Mouse (Mus musculus): ENCODE data around the gene Supt3. TPM values are rescaled to one million over a fixed set of nuclear protein-coding genes. Genes with fewer than 3 reads are reported as not detected.

Gene Supt3
- polyA plus RNA-seq, 1 experiment from 2014 or later, result 23.7 TPM

DNA sequence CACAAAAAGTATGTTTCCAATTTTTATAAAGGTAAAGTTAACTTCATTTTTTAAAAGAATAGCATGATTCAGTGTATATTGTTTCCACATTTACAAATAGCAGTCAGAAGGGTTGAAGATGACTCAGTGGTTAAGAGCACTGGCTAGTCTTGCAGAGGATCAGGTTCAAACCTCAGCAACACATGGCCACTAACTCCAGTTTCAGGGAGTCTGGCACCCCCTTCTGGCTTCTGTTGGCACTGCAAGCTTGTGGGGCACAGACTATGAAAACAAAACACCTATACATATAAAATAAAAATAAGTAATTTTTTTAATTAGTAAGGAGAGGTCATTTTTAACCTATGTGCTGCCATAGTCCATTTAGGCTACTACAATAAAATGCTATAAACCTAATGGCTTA is 268.9 kb downstream of the Supt3 start:
- Histone ChIP-seq H3K27ac (replicated peaks in 1 of 2; ENCODE audit: control insufficient read depth in 1 of 2, insufficient read depth in 1 of 2, low read depth in 2 of 2, low read length in 2 of 2) (no peak overlapping the region), H3K27me3 (ENCODE audit: control insufficient read depth, insufficient read depth, low read length) (no peaks in the 10 kb centered on the region), H3K36me3 (ENCODE audit: control insufficient read depth, insufficient read depth, low read length) (no peaks in the 10 kb centered on the region), H3K4me1 (ENCODE audit: control insufficient read depth in 2 of 2, insufficient read depth in 2 of 2, low read length in 2 of 2) (no peaks in the 10 kb centered on the region), H3K4me3 (ENCODE audit: control insufficient read depth in 1 of 2, insufficient read depth in 1 of 2, low read depth in 1 of 2, low read length in 2 of 2) (no peak overlapping the region), H3K4me2 (ENCODE audit: low read length) (no peak overlapping the region), H3K9ac (ENCODE audit: low read length) (no peak overlapping the region), H3K9me3 (ENCODE audit: control insufficient read depth, low read length) (no peaks in the 10 kb centered on the region)
- no peak for ATAC-seq (ENCODE audit: insufficient number of reproducible peaks, insufficient read depth, low FRiP score, low read depth)

DNA sequence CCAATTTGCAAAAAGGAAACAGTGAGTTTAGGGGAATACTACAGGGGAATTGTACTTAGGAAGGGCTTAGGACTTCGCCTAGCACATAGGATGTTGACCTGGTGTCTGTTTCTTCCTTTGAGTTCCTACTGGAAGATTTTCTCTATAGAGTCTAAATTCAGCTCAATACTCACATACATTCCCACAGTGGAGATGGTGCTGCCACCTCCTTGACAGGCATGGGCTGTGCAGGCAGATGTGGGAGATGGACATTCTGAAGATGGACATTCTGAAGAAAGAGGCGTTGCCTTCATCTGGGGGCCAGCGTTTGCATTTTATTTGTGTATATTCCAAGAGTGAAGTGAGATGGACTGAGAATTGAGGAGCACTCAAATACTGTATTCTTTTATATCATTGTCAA is 269.6 kb downstream of the Supt3 start:
- H3K4me1 ChIP-seq (ENCODE audit: control insufficient read depth in 2 of 2, insufficient read depth in 2 of 2, low read length in 2 of 2), result no peaks in the 10 kb centered on the region
- 88% methylated on average over 3 of the region's 3 CpGs for WGBS

DNA sequence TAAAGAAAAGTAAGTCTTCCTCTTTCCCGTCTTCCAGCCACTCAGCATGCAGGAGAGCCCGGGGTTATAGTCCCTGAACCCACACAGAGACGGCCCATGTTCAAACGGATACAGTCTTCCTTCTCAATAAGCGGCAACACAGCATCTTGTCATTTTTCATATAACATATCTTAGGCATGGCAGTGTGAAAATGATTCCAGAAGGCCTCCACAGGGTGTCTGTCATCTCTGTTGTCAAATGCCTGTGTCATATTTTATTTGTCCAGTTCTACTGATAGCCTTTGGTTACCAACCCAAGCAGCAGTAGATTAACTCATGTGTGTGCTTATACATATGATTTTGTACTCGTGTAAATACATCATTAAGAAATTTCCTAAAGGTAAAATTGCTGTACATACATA is 270.3 kb downstream of the Supt3 start:
- Histone ChIP-seq H3K4me2 (ENCODE audit: low read length) (no peak overlapping the region), H3K36me3 (ENCODE audit: control insufficient read depth, insufficient read depth, low read length) (no peaks in the 10 kb centered on the region), H3K4me3 (ENCODE audit: control insufficient read depth in 1 of 2, insufficient read depth in 1 of 2, low read depth in 1 of 2, low read length in 2 of 2) (no peak overlapping the region), H3K9me3 (ENCODE audit: control insufficient read depth, low read length) (no peaks in the 10 kb centered on the region), H3K27me3 (ENCODE audit: control insufficient read depth, insufficient read depth, low read length) (no peaks in the 10 kb centered on the region), H3K9ac (ENCODE audit: low read length) (no peak overlapping the region), H3K27ac (replicated peaks in 1 of 2; ENCODE audit: control insufficient read depth in 1 of 2, insufficient read depth in 1 of 2, low read depth in 2 of 2, low read length in 2 of 2) (no peak overlapping the region), H3K4me1 (ENCODE audit: control insufficient read depth in 2 of 2, insufficient read depth in 2 of 2, low read length in 2 of 2) (no peaks in the 10 kb centered on the region)
- 91% methylated on average over 6 of the region's 6 CpGs for WGBS
- no peak for ATAC-seq (ENCODE audit: insufficient number of reproducible peaks, insufficient read depth, low FRiP score, low read depth)

More for the DNA sequence above, 269.6 kb downstream of the Supt3 start:
- H3K4me3 ChIP-seq (ENCODE audit: control insufficient read depth in 1 of 2, insufficient read depth in 1 of 2, low read depth in 1 of 2, low read length in 2 of 2), result no peak overlapping the region
- no peaks in the 10 kb centered on the region for H3K9me3 ChIP-seq (ENCODE audit: control insufficient read depth, low read length)
- H3K4me2 ChIP-seq (ENCODE audit: low read length), result no peak overlapping the region
- H3K27me3 ChIP-seq (ENCODE audit: control insufficient read depth, insufficient read depth, low read length), result no peaks in the 10 kb centered on the region
- ATAC-seq (ENCODE audit: insufficient number of reproducible peaks, insufficient read depth, low FRiP score, low read depth), result no peak
- no peaks in the 10 kb centered on the region for H3K36me3 ChIP-seq (ENCODE audit: control insufficient read depth, insufficient read depth, low read length)
- no peak overlapping the region for H3K27ac ChIP-seq (replicated peaks in 1 of 2; ENCODE audit: control insufficient read depth in 1 of 2, insufficient read depth in 1 of 2, low read depth in 2 of 2, low read length in 2 of 2)
- no peak overlapping the region for H3K9ac ChIP-seq (ENCODE audit: low read length)

DNA sequence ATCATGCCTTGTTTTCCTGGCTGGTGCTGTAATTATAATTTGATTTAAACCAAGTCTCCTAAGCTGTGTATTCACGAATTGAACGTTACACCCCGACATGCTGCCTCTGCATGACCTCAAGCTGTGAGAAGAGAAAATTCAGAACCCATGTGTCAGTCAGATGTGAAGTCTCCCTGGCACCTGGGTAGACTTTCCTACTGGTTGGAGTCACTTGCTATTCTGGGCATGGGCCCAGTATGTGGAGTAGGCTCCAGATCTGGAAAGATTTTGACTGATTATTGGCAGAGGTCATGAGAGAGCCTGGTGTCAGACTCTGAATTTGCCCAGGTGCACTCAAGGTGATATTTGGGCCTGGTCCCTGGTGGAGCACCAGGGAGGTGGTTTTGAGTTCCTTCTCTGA is 275.0 kb downstream of the Supt3 start:
- Histone ChIP-seq H3K27ac (replicated peaks in 1 of 2; ENCODE audit: control insufficient read depth in 1 of 2, insufficient read depth in 1 of 2, low read depth in 2 of 2, low read length in 2 of 2) (no peak overlapping the region), H3K27me3 (ENCODE audit: control insufficient read depth, insufficient read depth, low read length) (no peaks in the 10 kb centered on the region), H3K9me3 (ENCODE audit: control insufficient read depth, low read length) (no peaks in the 10 kb centered on the region), H3K4me1 (ENCODE audit: control insufficient read depth in 2 of 2, insufficient read depth in 2 of 2, low read length in 2 of 2) (no peaks in the 10 kb centered on the region), H3K9ac (ENCODE audit: low read length) (no peak overlapping the region), H3K36me3 (ENCODE audit: control insufficient read depth, insufficient read depth, low read length) (no peaks in the 10 kb centered on the region), H3K4me3 (ENCODE audit: control insufficient read depth in 1 of 2, insufficient read depth in 1 of 2, low read depth in 1 of 2, low read length in 2 of 2) (no peak overlapping the region), H3K4me2 (ENCODE audit: low read length) (no peak overlapping the region)
- no peak for ATAC-seq (ENCODE audit: insufficient number of reproducible peaks, insufficient read depth, low FRiP score, low read depth)
- WGBS, result 75% methylated on average over 3 of the region's 3 CpGs

DNA sequence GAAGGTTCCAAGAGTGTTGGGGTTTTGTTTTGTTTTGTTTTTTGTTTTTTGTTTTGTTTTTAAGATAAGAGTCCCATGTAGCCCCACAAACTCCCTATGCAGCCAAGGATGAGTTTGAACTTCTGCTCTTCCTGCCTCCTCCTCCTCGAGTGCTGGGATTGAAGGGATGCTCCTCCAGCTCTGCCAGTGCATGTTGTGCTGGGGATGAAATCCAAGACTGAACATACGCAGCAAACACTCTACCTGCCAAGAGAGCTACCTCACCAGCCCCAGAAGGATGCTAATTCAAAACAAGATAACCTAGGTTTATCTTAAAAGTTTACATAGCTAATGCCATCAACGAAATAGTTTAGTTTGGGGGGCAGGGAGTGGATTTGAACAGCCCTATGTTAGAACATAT is 276.4 kb downstream of the Supt3 start:
- no peaks in the 10 kb centered on the region for H3K4me1 ChIP-seq (ENCODE audit: control insufficient read depth in 2 of 2, insufficient read depth in 2 of 2, low read length in 2 of 2)
- H3K36me3 ChIP-seq (ENCODE audit: control insufficient read depth, insufficient read depth, low read length), result no peaks in the 10 kb centered on the region
- H3K9me3 ChIP-seq (ENCODE audit: control insufficient read depth, low read length), result no peaks in the 10 kb centered on the region
- no peak overlapping the region for H3K4me3 ChIP-seq (ENCODE audit: control insufficient read depth in 1 of 2, insufficient read depth in 1 of 2, low read depth in 1 of 2, low read length in 2 of 2)
- 80% methylated on average over 3 of the region's 3 CpGs for WGBS
- no peak for ATAC-seq (ENCODE audit: insufficient number of reproducible peaks, insufficient read depth, low FRiP score, low read depth)
- H3K4me2 ChIP-seq (ENCODE audit: low read length), result no peak overlapping the region
- H3K9ac ChIP-seq (ENCODE audit: low read length), result no peak overlapping the region
- no peak overlapping the region for H3K27ac ChIP-seq (replicated peaks in 1 of 2; ENCODE audit: control insufficient read depth in 1 of 2, insufficient read depth in 1 of 2, low read depth in 2 of 2, low read length in 2 of 2)
- H3K27me3 ChIP-seq (ENCODE audit: control insufficient read depth, insufficient read depth, low read length), result no peaks in the 10 kb centered on the region

DNA sequence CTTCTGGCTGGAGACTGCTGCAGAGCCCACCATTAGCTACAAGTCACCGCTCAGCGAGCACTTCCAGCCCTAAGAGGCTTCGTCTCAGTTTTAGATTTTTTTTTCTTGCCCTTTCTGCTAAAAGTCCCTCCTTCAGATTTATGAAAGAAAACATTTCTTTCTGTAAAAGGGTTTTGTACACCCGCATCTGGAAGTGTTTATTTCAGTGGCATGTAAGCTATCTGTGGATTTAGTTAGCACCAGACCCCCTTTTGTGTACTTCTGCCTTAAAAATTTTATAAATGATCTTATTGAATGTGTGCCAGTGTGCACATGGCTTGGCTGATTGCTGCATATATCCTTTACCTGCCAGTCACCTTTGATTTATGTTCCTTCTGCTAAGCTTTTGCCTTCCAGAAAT is 277.6 kb downstream of the Supt3 start:
- WGBS, result 78% methylated on average over 4 of the region's 4 CpGs
- no peak overlapping the region for H3K4me2 ChIP-seq (ENCODE audit: low read length)
- ATAC-seq (ENCODE audit: insufficient number of reproducible peaks, insufficient read depth, low FRiP score, low read depth), result no peak

DNA sequence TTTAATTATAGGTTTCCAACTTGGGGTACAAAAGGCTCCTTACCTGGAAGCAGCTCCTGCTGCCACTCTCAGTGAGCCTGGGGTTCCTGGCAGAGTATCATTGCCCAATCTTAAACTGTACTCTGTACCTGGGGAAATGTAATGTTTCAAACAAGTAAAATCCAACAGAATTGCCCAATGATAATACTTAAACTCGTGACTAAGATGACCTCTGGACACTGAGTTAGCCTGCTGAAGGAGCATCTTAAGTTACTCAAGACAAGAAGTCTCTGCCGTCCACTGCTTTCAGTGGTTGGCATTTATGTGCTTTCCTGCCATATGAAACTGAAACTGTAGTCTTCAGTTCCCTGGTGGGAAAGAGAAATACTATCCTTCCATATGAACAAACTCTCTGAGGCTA is 279.9 kb downstream of the Supt3 start:
- WGBS, result 71% methylated on average over 2 of the region's 2 CpGs
- no peaks in the 10 kb centered on the region for H3K9me3 ChIP-seq (ENCODE audit: control insufficient read depth, low read length)
- no peaks in the 10 kb centered on the region for H3K27me3 ChIP-seq (ENCODE audit: control insufficient read depth, insufficient read depth, low read length)
- ATAC-seq (ENCODE audit: insufficient number of reproducible peaks, insufficient read depth, low FRiP score, low read depth), result no peak
- no peaks in the 10 kb centered on the region for H3K4me1 ChIP-seq (ENCODE audit: control insufficient read depth in 2 of 2, insufficient read depth in 2 of 2, low read length in 2 of 2)
- no peak overlapping the region for H3K4me2 ChIP-seq (ENCODE audit: low read length)
- H3K9ac ChIP-seq (ENCODE audit: low read length), result no peak overlapping the region
- no peak overlapping the region for H3K27ac ChIP-seq (replicated peaks in 1 of 2; ENCODE audit: control insufficient read depth in 1 of 2, insufficient read depth in 1 of 2, low read depth in 2 of 2, low read length in 2 of 2)
- H3K36me3 ChIP-seq (ENCODE audit: control insufficient read depth, insufficient read depth, low read length), result no peaks in the 10 kb centered on the region
- no peak overlapping the region for H3K4me3 ChIP-seq (ENCODE audit: control insufficient read depth in 1 of 2, insufficient read depth in 1 of 2, low read depth in 1 of 2, low read length in 2 of 2)

More for the DNA sequence above, 277.6 kb downstream of the Supt3 start:
- no peaks in the 10 kb centered on the region for H3K4me1 ChIP-seq (ENCODE audit: control insufficient read depth in 2 of 2, insufficient read depth in 2 of 2, low read length in 2 of 2)
- H3K9me3 ChIP-seq (ENCODE audit: control insufficient read depth, low read length), result no peaks in the 10 kb centered on the region
- no peak overlapping the region for H3K4me3 ChIP-seq (ENCODE audit: control insufficient read depth in 1 of 2, insufficient read depth in 1 of 2, low read depth in 1 of 2, low read length in 2 of 2)
- H3K27ac ChIP-seq (replicated peaks in 1 of 2; ENCODE audit: control insufficient read depth in 1 of 2, insufficient read depth in 1 of 2, low read depth in 2 of 2, low read length in 2 of 2), result no peak overlapping the region
- no peak overlapping the region for H3K9ac ChIP-seq (ENCODE audit: low read length)
- no peaks in the 10 kb centered on the region for H3K36me3 ChIP-seq (ENCODE audit: control insufficient read depth, insufficient read depth, low read length)
- H3K27me3 ChIP-seq (ENCODE audit: control insufficient read depth, insufficient read depth, low read length), result no peaks in the 10 kb centered on the region

DNA sequence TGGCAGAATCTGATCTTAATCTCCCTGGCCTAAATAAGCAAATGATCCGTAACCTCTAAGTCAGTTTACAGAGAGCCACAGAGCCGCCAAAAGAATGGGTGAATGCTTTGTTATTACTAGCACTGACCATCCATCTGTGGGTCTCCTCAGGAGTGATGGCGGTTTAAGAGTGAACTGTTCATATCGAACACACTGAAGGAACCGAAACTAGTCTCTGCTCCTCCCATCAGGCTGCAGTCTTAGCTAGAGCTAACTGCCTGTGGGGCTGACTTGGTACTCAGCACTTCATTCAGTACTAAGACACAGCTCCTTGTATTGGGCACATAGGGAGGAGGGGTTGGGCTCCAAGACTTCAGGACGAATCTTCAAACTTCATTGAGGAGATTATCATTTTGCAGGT is 280.8 kb downstream of the Supt3 start:
- ATAC-seq (ENCODE audit: insufficient number of reproducible peaks, insufficient read depth, low FRiP score, low read depth), result no peak
- Histone ChIP-seq H3K27ac (replicated peaks in 1 of 2; ENCODE audit: control insufficient read depth in 1 of 2, insufficient read depth in 1 of 2, low read depth in 2 of 2, low read length in 2 of 2) (no peak overlapping the region), H3K27me3 (ENCODE audit: control insufficient read depth, insufficient read depth, low read length) (no peaks in the 10 kb centered on the region), H3K9ac (ENCODE audit: low read length) (no peak overlapping the region), H3K9me3 (ENCODE audit: control insufficient read depth, low read length) (no peaks in the 10 kb centered on the region), H3K4me3 (ENCODE audit: control insufficient read depth in 1 of 2, insufficient read depth in 1 of 2, low read depth in 1 of 2, low read length in 2 of 2) (no peak overlapping the region), H3K36me3 (ENCODE audit: control insufficient read depth, insufficient read depth, low read length) (no peaks in the 10 kb centered on the region), H3K4me2 (ENCODE audit: low read length) (no peak overlapping the region), H3K4me1 (ENCODE audit: control insufficient read depth in 2 of 2, insufficient read depth in 2 of 2, low read length in 2 of 2) (no peaks in the 10 kb centered on the region)
- 82% methylated on average over 6 of the region's 6 CpGs for WGBS
